Mouse (Mus musculus) brain, embryonic 14.5 days (tissue): ENCODE data around the gene Gcm2.
A peak's percentile ranks its signal among the peaks of the same experiment; 100 is the strongest.

Source experiments
- CTCF ChIP-seq: fragments of 200-500 bp; IDR thresholded peaks from 2 replicates; pipeline ENCODE4 v1.5.1; 2012; ENCODE audit warnings: inconsistent platforms, mild to moderate bottlenecking, moderate library complexity, borderline replicate concordance; ENCODE audit not compliant: insufficient read depth, insufficient read length; ENCODE audit errors: extremely low read depth
- POLR2A ChIP-seq: fragments of 200-500 bp; IDR thresholded peaks from 2 replicates; pipeline ENCODE4 v1.6.1; 2012; ENCODE audit warnings: mild to moderate bottlenecking, inconsistent platforms, borderline replicate concordance; ENCODE audit not compliant: poor library complexity, insufficient read depth, insufficient read length, severe bottlenecking; ENCODE audit errors: extremely low read depth

DNA sequence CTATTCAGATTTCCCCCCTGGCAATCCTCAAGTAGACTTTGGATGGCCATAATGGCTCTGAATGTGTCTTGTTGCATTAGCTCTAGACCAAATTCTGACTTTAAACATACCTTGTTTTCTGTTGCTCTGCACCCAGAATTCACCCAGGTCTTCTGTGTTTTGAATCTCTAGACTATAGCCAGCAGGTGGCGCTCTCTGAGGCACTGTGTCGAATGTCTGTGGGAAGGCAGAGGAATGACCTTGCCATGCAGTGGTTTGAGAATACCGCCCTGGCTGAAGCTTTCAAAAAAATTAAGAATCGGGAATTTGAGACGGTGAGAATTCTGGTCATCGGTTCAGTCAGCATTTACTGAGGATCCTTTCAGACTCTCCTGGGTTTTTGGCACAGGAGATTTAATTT is 24.1 kb upstream of the Gcm2 start:
- TF ChIP-seq CTCF = peak; percentile 84
- TF ChIP-seq POLR2A = no peak
